Mouse (Mus musculus) kidney, adult 2 months (tissue): ENCODE data around the gene Mlh3.

Experiments
- CTCF ChIP-seq: fragments of 200-500 bp; conservative IDR thresholded peaks from 2 replicates; pipeline ENCODE4 v1.5.1; 2011; ENCODE audit warnings: low read depth, mild to moderate bottlenecking, control low read depth, low read length, moderate library complexity, mixed read lengths; ENCODE audit not compliant: insufficient read depth, insufficient read length
- POLR2A ChIP-seq: fragments of 200-500 bp; IDR thresholded peaks from one replicate; pipeline ENCODE4 v1.6.1; 2011; ENCODE audit warnings: low read depth, low read length, control low read depth

- no peak for TF ChIP-seq CTCF
- no peak for TF ChIP-seq POLR2A
Observed at GRCm38 (mm10) chr12:85262489-85262888, 7.9 kb downstream of the Mlh3 start.
